Mouse (Mus musculus): ENCODE measurements around the gene Setdb1. TPM values are rescaled to one million over a fixed set of nuclear protein-coding genes. Genes with fewer than 3 reads are reported as not detected.

Setdb1 gene
- polyA plus RNA-seq (2017; shearing (Covaris generic)), result 56.6 TPM

DNA sequence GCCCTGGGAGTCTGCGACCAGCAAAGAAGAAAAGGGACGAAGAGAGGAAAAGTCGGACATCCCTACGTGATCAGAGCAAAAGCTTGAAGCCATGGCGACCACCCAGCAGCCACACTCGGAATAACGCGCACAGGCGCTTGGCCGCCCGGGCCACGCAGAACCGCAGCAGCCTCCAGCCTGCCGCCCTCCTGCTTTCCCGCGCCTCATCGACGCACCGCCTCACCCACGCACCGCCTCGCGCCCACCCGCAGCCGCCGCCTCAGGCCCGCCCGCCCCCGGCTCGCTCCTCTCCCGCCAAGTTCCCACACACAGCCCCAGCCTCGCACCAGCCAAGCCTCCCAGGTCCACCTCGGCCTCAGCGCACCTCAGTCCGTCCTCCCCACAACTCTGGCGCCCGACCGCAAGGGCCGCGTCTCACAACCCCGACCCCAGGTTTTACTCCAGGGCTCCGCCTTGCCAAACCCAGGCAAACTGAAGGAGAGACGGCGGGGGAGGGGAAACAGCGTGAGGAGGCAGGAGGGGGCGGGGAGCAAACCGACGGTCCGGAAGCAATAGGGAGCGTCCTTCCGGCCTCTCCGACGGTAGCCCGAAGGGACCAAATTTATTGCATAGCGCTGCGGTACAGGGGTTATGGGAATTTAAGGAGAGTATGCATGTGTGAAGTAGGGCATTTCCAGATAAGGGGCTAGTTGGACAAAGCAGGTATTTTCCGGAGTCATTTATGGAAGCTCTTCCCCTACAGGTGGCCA, at the start of gene Setdb1:
Gene Setdb1 (minus strand): TSS at position 502 of the 749 bp plus-strand sequence.

DNA sequence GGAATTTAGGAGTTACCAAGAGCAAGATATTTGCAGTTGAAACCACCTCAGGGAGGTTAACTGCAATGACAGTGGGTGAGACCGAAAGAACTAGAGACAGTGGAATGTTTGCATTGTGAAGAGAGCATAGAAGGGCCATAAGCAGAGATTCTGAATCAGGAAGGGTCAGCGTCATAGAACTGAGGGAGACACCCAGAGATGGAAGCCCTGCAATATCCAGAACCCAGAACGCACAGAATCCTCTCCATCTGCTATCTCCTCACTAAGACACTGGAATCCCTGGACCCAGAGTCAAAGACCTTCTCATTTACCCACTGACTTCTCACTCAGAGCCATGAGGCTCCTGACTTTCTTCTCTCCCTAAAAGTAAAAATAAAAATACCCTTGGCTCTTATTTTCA, 45.7 kb upstream of the Setdb1 start, which contains the start of gene 4930558C23Rik:
Gene 4930558C23Rik (minus strand): TSS at position 101 of the 400 bp plus-strand sequence.

DNA sequence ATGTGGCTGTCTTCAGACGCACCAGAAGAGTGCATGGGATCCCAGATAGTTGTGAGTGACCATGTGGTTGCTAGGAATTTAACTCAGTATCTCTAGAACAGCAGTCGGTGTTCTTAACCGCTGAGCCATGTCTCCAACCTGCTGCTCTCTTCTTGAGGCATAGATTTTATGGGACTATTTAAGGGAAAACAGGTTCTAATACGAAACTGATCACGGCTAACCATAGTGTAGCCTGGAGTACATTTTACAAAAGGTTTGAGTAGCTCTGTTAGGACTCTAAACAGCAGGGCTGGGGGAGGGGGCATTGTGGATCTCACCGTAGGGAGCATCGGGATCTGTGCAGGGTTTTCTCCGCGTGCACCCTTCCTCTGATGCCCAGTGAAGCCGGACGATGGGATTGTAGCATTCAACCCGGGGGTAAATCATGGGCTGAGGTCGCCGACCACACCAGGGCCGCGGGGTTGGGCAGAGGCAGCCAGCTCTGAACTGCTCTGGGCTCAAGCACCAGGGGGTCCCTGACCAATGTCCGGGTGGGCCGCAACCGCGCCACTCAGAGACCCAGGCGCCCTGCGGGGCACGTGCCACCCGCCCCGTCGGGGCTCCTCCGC, 42.4 kb downstream of the Setdb1 start, which contains the start of gene Cers2:
Gene Cers2 (plus strand): TSS at position 306 of the 608 bp plus-strand sequence.

DNA sequence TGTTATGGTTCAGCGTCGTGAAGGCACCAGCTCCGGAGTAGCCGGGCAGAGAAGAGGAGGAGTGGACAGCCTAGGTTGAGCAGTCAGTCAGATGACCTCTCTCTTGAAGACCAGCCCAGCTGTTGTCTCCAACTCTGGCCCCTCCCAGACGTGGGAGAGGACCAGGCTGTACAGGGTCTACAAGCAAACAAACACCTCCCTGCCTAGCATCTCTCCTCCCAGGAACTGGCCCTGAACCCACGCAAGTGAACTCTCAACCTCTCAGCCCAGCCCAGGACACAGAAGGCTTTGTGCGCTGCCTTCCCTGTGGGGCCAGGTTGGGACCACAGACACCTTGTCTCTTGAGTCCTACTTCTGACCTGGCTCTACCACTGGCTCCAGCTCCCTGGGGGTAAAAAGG, 49.9 kb downstream of the Setdb1 start, which contains the start of gene Anxa9:
Gene Anxa9 (minus strand): TSS at position 77 of the 400 bp plus-strand sequence.

DNA sequence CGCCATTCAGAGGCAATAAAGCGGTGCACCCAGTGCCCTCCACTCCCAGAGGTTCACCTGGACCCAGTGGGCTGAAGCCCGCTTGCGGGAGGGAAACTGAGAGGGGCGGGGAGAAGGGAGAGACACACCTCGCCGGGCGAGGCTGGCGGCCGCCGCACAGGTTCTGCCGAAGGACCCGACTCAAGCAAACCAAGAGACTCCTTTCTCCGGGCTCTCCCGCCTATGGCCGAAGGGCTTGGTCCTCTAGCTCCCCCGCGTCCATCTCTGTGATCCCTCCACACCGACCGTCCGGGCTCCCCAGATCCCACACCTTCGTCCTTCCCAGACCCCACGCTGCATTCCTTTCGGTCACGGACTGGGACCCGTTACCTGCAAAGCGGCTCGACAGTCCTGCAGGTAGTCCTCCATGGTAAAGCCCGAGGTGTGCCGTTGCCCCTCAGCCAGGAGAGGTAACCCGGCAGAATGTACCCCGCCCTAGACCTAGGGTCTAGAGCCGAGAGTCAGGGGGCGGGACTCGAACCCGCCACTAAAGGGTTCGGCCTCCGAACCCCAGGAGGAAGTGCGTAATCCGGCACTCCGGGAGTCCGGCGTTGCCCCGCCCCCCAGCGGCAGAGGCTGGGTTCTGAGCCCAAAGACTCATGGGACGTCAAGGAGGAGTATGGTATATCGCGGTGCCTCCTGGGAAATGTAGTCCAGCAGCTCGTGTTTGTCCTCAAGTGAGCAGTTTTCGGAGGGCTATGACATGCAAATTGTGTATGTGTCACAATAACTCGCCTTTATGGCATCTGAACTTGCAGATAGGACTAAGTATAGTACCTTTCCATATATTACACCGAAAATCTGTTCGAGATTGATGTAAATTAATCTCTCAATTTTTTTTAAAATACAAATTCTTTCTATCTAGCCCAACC, 75.5 kb downstream of the Setdb1 start, which contains the start of the genes Mindy1 and Prune1:
Gene Mindy1 (plus strand): TSS at position 130 of the 911 bp plus-strand sequence.
Gene Prune1 (minus strand): TSS at position 861 of the 911 bp plus-strand sequence.

Other genes starting within 250 kb of the Setdb1 start
- gene Vps72, start 246.2 kb downstream of the Setdb1 start, polyA plus RNA-seq (2017; shearing (Covaris generic)), result 128 TPM
- gene Tmod4, start 232.7 kb downstream of the Setdb1 start, polyA plus RNA-seq (2017; shearing (Covaris generic)), result 3.8 TPM
- gene Scnm1, start 223.2 kb downstream of the Setdb1 start, polyA plus RNA-seq (2017; shearing (Covaris generic)), result 111 TPM
- 34.8 TPM for gene Lysmd1, start 223.1 kb downstream of the Setdb1 start, polyA plus RNA-seq (2017; shearing (Covaris generic))
- gene Tnfaip8l2, start 214.8 kb downstream of the Setdb1 start, polyA plus RNA-seq (2017; shearing (Covaris generic)), result 282 TPM
- 0.43 TPM for gene Sema6c, start 196.7 kb downstream of the Setdb1 start, polyA plus RNA-seq (2017; shearing (Covaris generic))
- 34.6 TPM for gene Gabpb2, start 139.3 kb downstream of the Setdb1 start, polyA plus RNA-seq (2017; shearing (Covaris generic))
- gene Cdc42se1, start 128.5 kb downstream of the Setdb1 start, polyA plus RNA-seq (2017; shearing (Covaris generic)), result 454 TPM
- 9.5 TPM for gene Mllt11, start 125.0 kb downstream of the Setdb1 start, polyA plus RNA-seq (2017; shearing (Covaris generic))
- gene Gm128, start 115.6 kb downstream of the Setdb1 start, polyA plus RNA-seq (2017; shearing (Covaris generic)), result 1.4 TPM
- not detected for gene Bnipl, start 106.0 kb downstream of the Setdb1 start, polyA plus RNA-seq (2017; shearing (Covaris generic))
- gene Mindy1, start 75.9 kb downstream of the Setdb1 start, polyA plus RNA-seq (2017; shearing (Covaris generic)), result 37.4 TPM
- gene Prune1, start 75.1 kb downstream of the Setdb1 start, polyA plus RNA-seq (2017; shearing (Covaris generic)), result 8.3 TPM
- 0.89 TPM for gene Anxa9, start 50.0 kb downstream of the Setdb1 start, polyA plus RNA-seq (2017; shearing (Covaris generic))
- 332 TPM for gene Cers2, start 42.4 kb downstream of the Setdb1 start, polyA plus RNA-seq (2017; shearing (Covaris generic))
- gene 4930558C23Rik, start 45.6 kb upstream of the Setdb1 start, polyA plus RNA-seq (2017; shearing (Covaris generic)), result not detected
- gene Arnt, start 77.2 kb upstream of the Setdb1 start, polyA plus RNA-seq (2017; shearing (Covaris generic)), result 66.5 TPM
- gene Ctsk, start 142.1 kb upstream of the Setdb1 start, polyA plus RNA-seq (2017; shearing (Covaris generic)), result 0.20 TPM
- 404 TPM for gene Ctss, start 169.6 kb upstream of the Setdb1 start, polyA plus RNA-seq (2017; shearing (Covaris generic))
- not detected for gene Hormad1, start 202.5 kb upstream of the Setdb1 start, polyA plus RNA-seq (2017; shearing (Covaris generic))
- gene Golph3l, start 231.7 kb upstream of the Setdb1 start, polyA plus RNA-seq (2017; shearing (Covaris generic)), result 56.1 TPM

Data from inflammation-experienced regulatory T-cells, adult 16 weeks (primary cell).